Mouse (Mus musculus) brain, adult 2 months (tissue): ENCODE measurements around the gene Thbs4.
A peak's percentile ranks its signal among the peaks of the same experiment; 100 is the strongest.

Experiments used
- DNase-seq: peaks from one replicate; pipeline ENCODE4 v3.0.0; 2011; ENCODE audit warnings: low read depth, low spot score

Gene Thbs4

GRCm38 (mm10) chr13:92717851-92718665 is 76.6 kb downstream of the Thbs4 start:
- DNase-seq: no peak

GRCm38 (mm10) chr13:92712619-92713018 is 82.0 kb downstream of the Thbs4 start:
- no peak for DNase-seq

- no peak for DNase-seq
These were observed 82.8 kb downstream of the Thbs4 start for GRCm38 (mm10) chr13:92711821-92712220.

GRCm38 (mm10) chr13:92710361-92710760 is 84.3 kb downstream of the Thbs4 start:
- DNase-seq: no peak

- no peak for DNase-seq
These were observed 85.1 kb downstream of the Thbs4 start for GRCm38 (mm10) chr13:92709535-92709934.

GRCm38 (mm10) chr13:92708466-92708865 is 86.2 kb downstream of the Thbs4 start:
- DNase-seq: no peak

GRCm38 (mm10) chr13:92707941-92708340 is 86.7 kb downstream of the Thbs4 start:
- DNase-seq: no peak

- DNase-seq: no peak
These were observed 88.1 kb downstream of the Thbs4 start for GRCm38 (mm10) chr13:92706342-92707061.

GRCm38 (mm10) chr13:92705016-92705535 is 89.5 kb downstream of the Thbs4 start:
- no peak for DNase-seq

- DNase-seq: no peak
These were observed 90.4 kb downstream of the Thbs4 start for GRCm38 (mm10) chr13:92704189-92704588.

- peak; percentile 96 for DNase-seq
These were observed 91.2 kb downstream of the Thbs4 start for GRCm38 (mm10) chr13:92703241-92704027.

GRCm38 (mm10) chr13:92702035-92702434 is 92.6 kb downstream of the Thbs4 start:
- DNase-seq: no peak
